Mouse (Mus musculus) small intestine, adult 2 months (tissue): ENCODE results near the gene 4931414P19Rik. TPM values are rescaled to one million over a fixed set of nuclear protein-coding genes. Genes with fewer than 3 reads are reported as not detected.

Source experiments
- H3K27ac ChIP-seq: fragments of 200-500 bp; 2 replicates; pipeline ENCODE4 v1.5.1; 2012; ENCODE audit warnings: low read depth, low read length, control low read depth, inconsistent platforms; ENCODE audit not compliant: insufficient read depth
- H3K27me3 ChIP-seq: fragments of 200-500 bp; 2 replicates; pipeline ENCODE4 v1.6.1; 2012; ENCODE audit warnings: mild to moderate bottlenecking, moderate library complexity, low read length, inconsistent platforms; ENCODE audit not compliant: control insufficient read depth, insufficient read depth
- H3K36me3 ChIP-seq: fragments of 200-500 bp; 2 replicates; pipeline ENCODE4 v1.6.1; 2012; ENCODE audit warnings: mild to moderate bottlenecking, low read length, control low read depth, inconsistent platforms; ENCODE audit not compliant: control insufficient read depth, insufficient read depth
- H3K4me1 ChIP-seq: fragments of 200-500 bp; 2 replicates; pipeline ENCODE4 v1.6.1; 2012; ENCODE audit warnings: low read length, inconsistent platforms, mixed read lengths; ENCODE audit not compliant: control insufficient read depth, insufficient read depth, insufficient read length
- H3K4me3 ChIP-seq: fragments of 200-500 bp; 2 replicates; pipeline ENCODE4 v1.5.1; 2012; ENCODE audit warnings: low read depth, mild to moderate bottlenecking, control low read depth, inconsistent platforms, low read length, moderate library complexity
- CTCF ChIP-seq: fragments of 200-500 bp; IDR thresholded peaks from 2 replicates; pipeline ENCODE4 v1.5.1; 2012; ENCODE audit warnings: low read depth, mild to moderate bottlenecking, control low read depth, inconsistent platforms, low read length, moderate library complexity, mixed read lengths; ENCODE audit not compliant: insufficient replicate concordance, insufficient read length; ENCODE audit errors: extremely low read depth
- POLR2A ChIP-seq: fragments of 200-500 bp; IDR thresholded peaks from 2 replicates; pipeline ENCODE4 v1.6.1; 2012; ENCODE audit warnings: low read depth, mild to moderate bottlenecking, control low read depth, inconsistent platforms, low read length, moderate library complexity
- WGBS: fragments of 180-500 bp; shearing (Covaris S2); methylation state at CpG from one replicate; pipeline ENCODE4 v1.1.7; 2018; 5-methylcytosine and 5-hydroxymethylcytosine counted together
- polyA plus RNA-seq: library from polyadenylated mRNA; depleted of rRNA; stranded (reverse); fragments of >200 nt; gene quantifications from 2 replicates; pipeline ENCODE4 v1.2.3, GENCODE M21; 2012

Gene 4931414P19Rik
- polyA plus RNA-seq, 1 experiment = 5.6 TPM

- WGBS = 94% methylated on average over 16 of the region's 16 CpGs
- Histone ChIP-seq H3K4me1 (no peaks in the 10 kb centered on the region), H3K4me3 (no peak overlapping the region), H3K36me3 (peaks cover 6% of the 10 kb centered on the region), H3K27ac (no peak overlapping the region), H3K27me3 (no peaks in the 10 kb centered on the region)
- TF ChIP-seq POLR2A (no peak), CTCF (no peak)
Measured at GRCm38 (mm10) chr14:54591056-54591455, 14.7 kb downstream of the 4931414P19Rik start.

GRCm38 (mm10) chr14:54583681-54584338 lies 22.0 kb downstream of the 4931414P19Rik start:
- WGBS = 54% methylated on average over 7 of the region's 7 CpGs
- H3K36me3 ChIP-seq = no peaks in the 10 kb centered on the region
- no peaks in the 10 kb centered on the region for H3K27me3 ChIP-seq
- no peak overlapping the region for H3K4me3 ChIP-seq
- no peak for TF ChIP-seq POLR2A
- peak; percentile 66; the same call in 1 of the 2 replicates for TF ChIP-seq CTCF
- H3K27ac ChIP-seq = no peak overlapping the region
- peaks cover 3% of the 10 kb centered on the region; the same call in 1 of the 2 replicates for H3K4me1 ChIP-seq

GRCm38 (mm10) chr14:54582536-54582935 lies 23.3 kb downstream of the 4931414P19Rik start:
- H3K4me3 ChIP-seq = no peak overlapping the region
- no peak overlapping the region for H3K27ac ChIP-seq
- WGBS = 83% methylated on average over 9 of the region's 9 CpGs
- TF ChIP-seq CTCF (no peak), POLR2A (no peak)
- H3K4me1 ChIP-seq = peaks cover 7% of the 10 kb centered on the region; the same call in 1 of the 2 replicates
- no peaks in the 10 kb centered on the region for H3K36me3 ChIP-seq
- H3K27me3 ChIP-seq = no peaks in the 10 kb centered on the region

GRCm38 (mm10) chr14:54579638-54580037 lies 26.2 kb downstream of the 4931414P19Rik start:
- TF ChIP-seq POLR2A = no peak
- no peak for TF ChIP-seq CTCF
- Histone ChIP-seq H3K27me3 (peaks cover 22% of the 10 kb centered on the region), H3K4me1 (peaks cover 20% of the 10 kb centered on the region), H3K36me3 (no peaks in the 10 kb centered on the region), H3K4me3 (no peak overlapping the region), H3K27ac (no peak overlapping the region)
- 60% methylated on average over 7 of the region's 7 CpGs for WGBS

GRCm38 (mm10) chr14:54578063-54578462 lies 27.7 kb downstream of the 4931414P19Rik start:
- 1% methylated on average over 10 of the region's 10 CpGs for WGBS
- H3K27me3 ChIP-seq = peaks cover 22% of the 10 kb centered on the region
- H3K27ac ChIP-seq = peak overlapping the region; percentile 43
- peaks cover 26% of the 10 kb centered on the region for H3K4me1 ChIP-seq
- TF ChIP-seq POLR2A = no peak
- no peak for TF ChIP-seq CTCF
- H3K4me3 ChIP-seq = peak overlapping the region; percentile 82
- no peaks in the 10 kb centered on the region for H3K36me3 ChIP-seq

- TF ChIP-seq POLR2A = peak; percentile 9; the same call in 1 of the 2 replicates
- TF ChIP-seq CTCF = no peak
- under 1% methylated on average over 66 of the region's 66 CpGs for WGBS
- Histone ChIP-seq H3K27ac (peak within 1 kb of the TSS; percentile 43), H3K27me3 (peaks cover 22% of the 10 kb centered on the region), H3K36me3 (no peaks in the 10 kb centered on the region), H3K4me1 (peaks cover 26% of the 10 kb centered on the region), H3K4me3 (peak within 1 kb of the TSS; percentile 82)
Measured at GRCm38 (mm10) chr14:54577089-54577982, 28.5 kb downstream of the 4931414P19Rik start, which contains the start of gene Ajuba. Ajuba (minus strand) TSS chr14:54577558.
